Mouse (Mus musculus): Measurements from ENCODE around the gene Ugt1a5. TPM values are rescaled to one million over a fixed set of nuclear protein-coding genes. Genes with fewer than 3 reads are reported as not detected.
"Not testable (repeated sequence)": the region's sequence is repeated elsewhere in the genome, so short reads cannot be mapped to it uniquely, and the experiment has no call there.

Gene Ugt1a5
- polyA plus RNA-seq, 1 experiment from 2014 or later = not detected

- H3K4me2 ChIP-seq = no peak overlapping the region
- no peaks in the 10 kb centered on the region for H3K36me3 ChIP-seq (replicated peaks)
- H3K27ac ChIP-seq = no peak overlapping the region
- H3K9me3 ChIP-seq = peaks cover 47% of the 10 kb centered on the region
- WGBS = 74% methylated on average over 9 of the region's 9 CpGs
- H3K4me1 ChIP-seq = no peaks in the 10 kb centered on the region
- no peak overlapping the region for H3K4me3 ChIP-seq (replicated peaks)
- H3K9ac ChIP-seq = no peak overlapping the region
- no peaks in the 10 kb centered on the region for H3K27me3 ChIP-seq
- ATAC-seq (ENCODE audit: low FRiP score) = no peak
Observed at GRCm38 (mm10) chr1:88218051-88218450, 52.2 kb downstream of the Ugt1a5 start.

DNA sequence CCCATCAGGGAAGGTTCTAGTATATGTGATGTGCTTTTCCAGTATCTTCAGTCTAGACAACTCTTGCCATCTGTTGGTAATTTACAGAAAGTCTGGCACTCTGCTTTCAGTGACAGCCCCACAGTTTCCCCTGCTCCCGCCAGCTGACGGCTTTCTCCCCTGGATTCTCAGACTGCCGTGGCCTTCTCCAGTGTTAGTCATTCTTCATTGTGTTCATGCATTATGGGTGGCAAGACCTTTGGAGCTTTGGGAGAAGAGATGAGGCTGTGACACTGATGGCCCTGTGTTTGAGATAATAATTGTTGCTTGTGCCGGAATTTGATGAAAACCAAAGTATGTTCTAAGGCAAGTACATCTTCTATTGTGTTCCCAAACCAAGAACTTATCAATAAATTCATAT, 52.8 kb downstream of the Ugt1a5 start:
- H3K4me3 ChIP-seq (replicated peaks) = no peak overlapping the region
- no peak for ATAC-seq (ENCODE audit: low FRiP score)
- no peaks in the 10 kb centered on the region for H3K36me3 ChIP-seq (replicated peaks)
- H3K4me1 ChIP-seq = no peaks in the 10 kb centered on the region
- no peaks in the 10 kb centered on the region for H3K27me3 ChIP-seq
- H3K4me2 ChIP-seq = no peak overlapping the region
- H3K27ac ChIP-seq = no peak overlapping the region
- WGBS = 51% methylated on average over 4 of the region's 4 CpGs
- H3K9ac ChIP-seq = no peak overlapping the region
- H3K9me3 ChIP-seq = peaks cover 42% of the 10 kb centered on the region

DNA sequence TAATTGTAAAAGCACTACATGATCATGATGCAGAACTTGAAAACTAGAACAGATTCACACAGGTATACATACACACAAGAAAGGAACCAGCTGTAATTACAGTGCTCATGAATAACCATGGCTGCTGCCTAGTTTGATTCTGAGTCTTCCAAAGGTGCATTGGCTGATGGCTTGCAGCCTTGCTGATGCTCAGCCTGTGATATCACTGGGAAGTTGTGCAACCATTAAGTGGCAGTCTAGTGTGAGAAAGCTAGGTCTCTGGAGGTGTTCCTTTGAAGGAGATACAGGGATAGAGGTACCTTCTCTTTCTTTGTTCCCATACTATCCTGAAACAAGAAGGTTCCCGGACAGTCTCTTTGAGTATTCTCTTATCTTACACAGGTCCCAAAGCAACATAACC, 53.2 kb downstream of the Ugt1a5 start:
- H3K27ac ChIP-seq = no peak overlapping the region
- no peak overlapping the region for H3K4me3 ChIP-seq (replicated peaks)
- H3K36me3 ChIP-seq (replicated peaks) = no peaks in the 10 kb centered on the region
- H3K27me3 ChIP-seq = no peaks in the 10 kb centered on the region
- H3K4me2 ChIP-seq = no peak overlapping the region
- ATAC-seq (ENCODE audit: low FRiP score) = no peak
- peaks cover 37% of the 10 kb centered on the region for H3K9me3 ChIP-seq
- no peaks in the 10 kb centered on the region for H3K4me1 ChIP-seq
- no peak overlapping the region for H3K9ac ChIP-seq
- WGBS = 18% methylated on average over 1 of the region's 1 CpGs

DNA sequence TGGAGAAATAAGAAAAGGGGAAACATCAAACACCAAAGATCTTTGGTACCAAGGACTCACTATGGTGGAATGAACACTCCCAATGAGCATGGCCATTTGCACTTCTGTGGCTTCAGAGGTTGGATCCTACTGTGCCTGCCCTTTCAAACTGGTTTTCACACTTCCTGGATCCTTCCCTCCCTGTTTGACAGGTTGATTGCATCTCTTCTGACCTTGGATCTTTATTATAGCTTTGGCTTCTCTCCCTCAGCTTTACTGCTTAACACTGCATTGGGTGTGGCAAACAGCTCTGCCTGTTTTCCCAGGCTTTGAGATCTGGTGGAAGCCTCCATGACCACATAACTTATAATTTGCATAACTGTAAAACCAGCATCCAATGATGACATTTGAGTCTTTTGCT, 54.5 kb downstream of the Ugt1a5 start:
- H3K4me1 ChIP-seq = no peaks in the 10 kb centered on the region
- ATAC-seq (ENCODE audit: low FRiP score) = no peak
- no peak overlapping the region for H3K27ac ChIP-seq
- H3K9ac ChIP-seq = no peak overlapping the region
- no peaks in the 10 kb centered on the region for H3K27me3 ChIP-seq
- H3K4me3 ChIP-seq (replicated peaks) = no peak overlapping the region
- H3K36me3 ChIP-seq (replicated peaks) = no peaks in the 10 kb centered on the region
- H3K9me3 ChIP-seq = peaks cover 27% of the 10 kb centered on the region
- H3K4me2 ChIP-seq = no peak overlapping the region

GRCm38 (mm10) chr1:88222216-88222615, 56.4 kb downstream of the Ugt1a5 start:
- Histone ChIP-seq H3K36me3 (replicated peaks) (no peaks in the 10 kb centered on the region), H3K4me1 (no peaks in the 10 kb centered on the region), H3K27me3 (no peaks in the 10 kb centered on the region), H3K9ac (no peak overlapping the region), H3K4me2 (no peak overlapping the region), H3K9me3 (peaks cover 29% of the 10 kb centered on the region), H3K4me3 (replicated peaks) (no peak overlapping the region), H3K27ac (no peak overlapping the region)
- WGBS = 49% methylated on average over 2 of the region's 2 CpGs
- ATAC-seq (ENCODE audit: low FRiP score) = no peak

- not testable (repeated sequence) for H3K27me3 ChIP-seq; H3K36me3 ChIP-seq (replicated peaks); ATAC-seq (ENCODE audit: low FRiP score); H3K4me2 ChIP-seq; H3K27ac ChIP-seq; H3K9ac ChIP-seq; H3K4me1 ChIP-seq; H3K4me3 ChIP-seq (replicated peaks)
- H3K9me3 ChIP-seq = peaks cover 32% of the 10 kb centered on the region
Observed at GRCm38 (mm10) chr1:88223011-88223515, 57.3 kb downstream of the Ugt1a5 start.

- H3K27ac ChIP-seq = no peak overlapping the region
- no peak overlapping the region for H3K4me3 ChIP-seq (replicated peaks)
- H3K9ac ChIP-seq = no peak overlapping the region
- WGBS = 51% methylated on average over 1 of the region's 1 CpGs
- no peaks in the 10 kb centered on the region for H3K27me3 ChIP-seq
- H3K9me3 ChIP-seq = peaks cover 38% of the 10 kb centered on the region
- H3K4me2 ChIP-seq = no peak overlapping the region
- H3K4me1 ChIP-seq = no peaks in the 10 kb centered on the region
- H3K36me3 ChIP-seq (replicated peaks) = no peaks in the 10 kb centered on the region
- ATAC-seq (ENCODE audit: low FRiP score) = no peak
Observed at GRCm38 (mm10) chr1:88223591-88223990, 57.8 kb downstream of the Ugt1a5 start.

DNA sequence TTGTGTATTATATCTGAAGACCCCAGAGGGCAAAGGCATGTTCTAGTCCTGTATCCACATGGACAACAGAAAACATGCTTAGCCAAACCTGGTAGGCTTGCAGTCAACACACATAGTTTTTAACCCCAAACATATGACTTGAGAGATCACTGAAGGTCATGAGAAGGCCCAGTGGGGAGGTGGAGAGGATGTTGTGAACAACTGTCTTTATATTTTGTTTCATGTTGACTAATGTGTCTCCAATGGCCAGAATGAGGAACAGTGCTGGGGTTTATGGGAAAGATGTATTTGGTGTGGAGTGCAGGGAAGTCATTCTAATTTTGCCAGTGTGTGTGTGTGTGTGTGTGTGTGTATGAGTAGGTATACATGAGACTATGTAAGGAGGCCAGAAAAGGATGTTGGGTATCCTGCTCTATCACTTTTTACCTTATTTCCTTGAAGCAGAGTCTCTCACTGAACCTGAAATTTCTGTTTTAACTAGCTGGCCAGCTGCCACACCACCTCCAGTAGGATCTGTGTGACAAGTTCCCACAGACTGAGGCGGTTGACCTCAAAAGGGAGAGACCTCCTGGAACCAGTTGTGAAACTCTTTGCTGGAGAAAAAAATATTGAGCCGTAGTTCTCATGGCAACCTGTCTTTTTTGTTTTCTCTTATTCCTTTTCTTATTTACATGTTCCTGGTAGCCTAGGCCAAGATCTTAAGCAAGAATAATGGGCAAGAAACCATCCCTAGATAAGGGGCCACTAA, 58.4 kb downstream of the Ugt1a5 start:
- Histone ChIP-seq H3K9ac (no peak overlapping the region), H3K9me3 (peaks cover 44% of the 10 kb centered on the region), H3K36me3 (replicated peaks) (no peaks in the 10 kb centered on the region), H3K4me2 (no peak overlapping the region), H3K4me3 (replicated peaks) (no peak overlapping the region), H3K4me1 (no peaks in the 10 kb centered on the region), H3K27ac (no peak overlapping the region), H3K27me3 (no peaks in the 10 kb centered on the region)
- 67% methylated on average over 2 of the region's 2 CpGs for WGBS
- ATAC-seq (ENCODE audit: low FRiP score) = no peak

GRCm38 (mm10) chr1:88225301-88225700, 59.5 kb downstream of the Ugt1a5 start:
- not testable (repeated sequence) for H3K4me2 ChIP-seq; H3K9ac ChIP-seq; H3K4me3 ChIP-seq (replicated peaks); H3K27me3 ChIP-seq; H3K36me3 ChIP-seq (replicated peaks); ATAC-seq (ENCODE audit: low FRiP score); H3K4me1 ChIP-seq; H3K27ac ChIP-seq
- 38% methylated on average over 2 of the region's 2 CpGs for WGBS
- peaks cover 55% of the 10 kb centered on the region for H3K9me3 ChIP-seq

- Histone ChIP-seq H3K4me3 (replicated peaks) (no peak overlapping the region), H3K27me3 (no peaks in the 10 kb centered on the region), H3K9ac (no peak overlapping the region), H3K4me1 (no peaks in the 10 kb centered on the region), H3K4me2 (no peak overlapping the region), H3K9me3 (peaks cover 59% of the 10 kb centered on the region), H3K27ac (no peak overlapping the region), H3K36me3 (replicated peaks) (no peaks in the 10 kb centered on the region)
- no peak for ATAC-seq (ENCODE audit: low FRiP score)
Observed at GRCm38 (mm10) chr1:88225741-88226140, 59.9 kb downstream of the Ugt1a5 start.

DNA sequence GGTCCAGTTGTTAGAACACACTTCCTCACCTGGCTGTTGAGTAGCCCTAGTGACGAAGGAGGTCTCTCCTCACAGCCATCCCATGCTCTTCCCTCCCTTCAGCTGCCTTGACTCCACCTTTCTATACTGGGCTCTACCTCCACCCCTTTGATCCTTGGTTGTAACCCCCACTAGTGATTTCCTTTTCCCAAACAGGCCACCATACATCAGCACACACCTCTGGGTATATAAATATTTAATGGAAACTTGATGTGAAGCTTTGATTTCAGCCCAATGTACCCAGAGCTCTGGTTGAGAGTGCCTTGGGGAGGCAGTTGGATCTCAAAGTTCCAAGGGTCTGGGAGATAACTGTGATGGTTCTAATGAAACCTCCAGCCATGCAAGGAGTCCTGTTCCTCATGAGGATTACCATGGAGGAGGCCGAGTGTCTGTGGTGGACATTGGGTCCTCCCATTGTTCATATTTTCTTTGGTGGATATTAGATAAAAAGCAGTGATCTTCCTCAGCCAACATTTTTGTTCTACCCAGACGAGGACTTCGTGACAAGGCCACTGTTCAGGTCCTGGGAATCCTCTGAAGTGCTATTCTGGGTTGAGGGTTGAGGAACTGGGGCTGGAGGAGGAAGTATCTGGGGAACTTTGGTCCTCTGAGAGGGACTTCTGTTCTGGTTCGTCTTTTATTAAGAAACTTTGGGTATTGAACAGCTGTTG, 61.0 kb downstream of the Ugt1a5 start, which contains the start of gene Mroh2a:
TSS of gene Mroh2a (plus strand) at position 317 of the 710 bp plus-strand sequence.
- H3K4me2 ChIP-seq = no peak within 1 kb of the TSS
- no peak within 1 kb of the TSS for H3K4me3 ChIP-seq (replicated peaks)
- ATAC-seq (ENCODE audit: low FRiP score) = no peak
- H3K27ac ChIP-seq = no peak within 1 kb of the TSS
- no peaks in the 10 kb centered on the region for H3K27me3 ChIP-seq
- no peak within 1 kb of the TSS for H3K9ac ChIP-seq
- no peaks in the 10 kb centered on the region for H3K4me1 ChIP-seq
- H3K36me3 ChIP-seq (replicated peaks) = no peaks in the 10 kb centered on the region
- H3K9me3 ChIP-seq = peaks cover 70% of the 10 kb centered on the region
- WGBS = 56% methylated on average over 5 of the region's 5 CpGs

DNA sequence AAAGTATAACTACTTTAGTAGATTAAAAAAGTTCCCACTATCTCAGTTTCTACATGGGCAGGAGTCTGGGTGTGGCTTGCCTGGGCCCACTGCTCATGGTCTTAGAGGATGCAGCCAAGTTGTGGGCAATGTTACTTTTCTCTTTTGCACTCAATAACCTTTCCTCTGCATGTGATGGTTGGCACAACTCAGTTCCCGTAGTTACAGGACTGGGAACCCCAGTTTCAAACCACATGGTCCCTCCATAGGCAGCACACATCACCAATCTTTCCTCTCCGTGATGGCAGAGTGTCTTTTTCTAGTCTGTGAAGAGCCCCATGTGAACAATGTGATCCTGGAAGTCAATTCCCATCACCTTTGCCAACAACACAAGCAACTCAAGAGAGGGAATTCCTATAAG, 61.7 kb downstream of the Ugt1a5 start:
- Histone ChIP-seq H3K27ac (no peak overlapping the region), H3K4me3 (replicated peaks) (no peak overlapping the region), H3K9me3 (peaks cover 72% of the 10 kb centered on the region), H3K4me2 (no peak overlapping the region), H3K9ac (no peak overlapping the region), H3K36me3 (replicated peaks) (no peaks in the 10 kb centered on the region), H3K27me3 (no peaks in the 10 kb centered on the region), H3K4me1 (no peaks in the 10 kb centered on the region)
- no peak for ATAC-seq (ENCODE audit: low FRiP score)
- WGBS = 65% methylated on average over 2 of the region's 2 CpGs

GRCm38 (mm10) chr1:88228121-88228520, 62.3 kb downstream of the Ugt1a5 start:
- Histone ChIP-seq H3K9me3 (peaks cover 79% of the 10 kb centered on the region), H3K27ac (no peak overlapping the region), H3K4me2 (no peak overlapping the region), H3K36me3 (replicated peaks) (no peaks in the 10 kb centered on the region), H3K4me1 (no peaks in the 10 kb centered on the region), H3K4me3 (replicated peaks) (no peak overlapping the region), H3K9ac (no peak overlapping the region), H3K27me3 (no peaks in the 10 kb centered on the region)
- WGBS = 72% methylated on average over 7 of the region's 7 CpGs
- no peak for ATAC-seq (ENCODE audit: low FRiP score)
